Mouse (Mus musculus) lung, embryonic 14.5 days (tissue): ENCODE data around the gene Htra2. TPM values are rescaled to one million over a fixed set of nuclear protein-coding genes. Genes with fewer than 3 reads are reported as not detected.

Source experiments
- ATAC-seq: fragments of 200-750 bp; cut with Nextera tagmentation; 2 replicates; pipeline ENCODE4 v1.8.0; 2017; ENCODE audit warnings: mild to moderate bottlenecking, moderate TSS enrichment, moderate library complexity; ENCODE audit not compliant: insufficient read depth
- DNase-seq: peaks from one replicate; pipeline ENCODE4 v3.0.0-alpha.2; 2015
- H3K27ac ChIP-seq: fragments of 300-500 bp; sonication (generic); 2 replicates; pipeline ENCODE4 v1.5.1; 2014; ENCODE audit warnings: low read depth, mild to moderate bottlenecking, moderate library complexity
- H3K27me3 ChIP-seq: fragments of 300-500 bp; sonication (generic); 2 replicates; pipeline ENCODE4 v1.6.1; 2014; ENCODE audit warnings: low read length, control low read depth; ENCODE audit not compliant: insufficient read depth
- H3K36me3 ChIP-seq: fragments of 300-500 bp; sonication (generic); 2 replicates; pipeline ENCODE4 v1.6.1; 2014; ENCODE audit warnings: control low read depth; ENCODE audit not compliant: insufficient read depth
- H3K4me1 ChIP-seq: fragments of 300-500 bp; sonication (generic); 2 replicates; pipeline ENCODE4 v1.6.1; 2014; ENCODE audit warnings: antibody characterized with exemption, control low read depth; ENCODE audit not compliant: insufficient read depth
- H3K4me2 ChIP-seq: fragments of 300-500 bp; sonication (generic); 2 replicates; pipeline ENCODE4 v1.6.1; 2014; ENCODE audit warnings: mild to moderate bottlenecking
- H3K4me3 ChIP-seq: fragments of 300-500 bp; sonication (generic); 2 replicates; pipeline ENCODE4 v1.5.1; 2014; ENCODE audit warnings: low read depth, low read length
- H3K9ac ChIP-seq: fragments of 300-500 bp; sonication (generic); 2 replicates; pipeline ENCODE4 v1.6.1; 2014
- H3K9me3 ChIP-seq: fragments of 300-500 bp; sonication (generic); 2 replicates; pipeline ENCODE4 v1.6.1; 2016; ENCODE audit warnings: low read depth, low read length, control low read depth
- CTCF ChIP-seq: IDR thresholded peaks from 2 replicates; pipeline ENCODE4 v1.5.1; 2016; ENCODE audit warnings: antibody characterized with exemption, low read depth
- WGBS: fragments of 180-500 bp; shearing (Covaris S2); extraction: QIAGEN DNeasy Blood & Tissue Kit; methylation state at CpG from one replicate; pipeline ENCODE4 v1.1.7; 2014; 5-methylcytosine and 5-hydroxymethylcytosine counted together
- polyA plus RNA-seq: library from polyadenylated mRNA; unstranded; fragments of >200 nt; fragmentation: Nextera tagmentation; extraction: Ambion mirVana; gene quantifications from 2 replicates; pipeline ENCODE4 v1.2.1, GENCODE M21; 2014

Htra2 gene
- polyA plus RNA-seq, 1 experiment from 2014 or later = 44.0 TPM

GRCm38 (mm10) chr6:83054074-83054851 is 810 bp downstream of the Htra2 start, which contains the start of gene Aup1:
TSS of gene Aup1 (plus strand) at chr6:83054521.
- H3K27ac ChIP-seq = peak within 1 kb of the TSS; percentile 88
- H3K4me2 ChIP-seq = peak within 1 kb of the TSS; percentile 95
- H3K27me3 ChIP-seq = no peaks in the 10 kb centered on the region
- ATAC-seq (peak; percentile 98), DNase-seq (peak; percentile 99)
- H3K4me1 ChIP-seq = peaks cover 5% of the 10 kb centered on the region; the same call in 1 of the 2 replicates
- H3K9me3 ChIP-seq = no peaks in the 10 kb centered on the region
- H3K9ac ChIP-seq = peak within 1 kb of the TSS; percentile 92
- peaks cover 51% of the 10 kb centered on the region for H3K36me3 ChIP-seq
- no peak; the same call in 1 of the 2 replicates for TF ChIP-seq CTCF
- under 1% methylated on average over 64 of the region's 64 CpGs for WGBS
- H3K4me3 ChIP-seq = peak within 1 kb of the TSS; percentile 98

GRCm38 (mm10) chr6:83053136-83053960 is 1.7 kb downstream of the Htra2 start:
- Histone ChIP-seq H3K9me3 (no peaks in the 10 kb centered on the region), H3K27me3 (no peaks in the 10 kb centered on the region), H3K36me3 (peaks cover 51% of the 10 kb centered on the region), H3K4me1 (peaks cover 5% of the 10 kb centered on the region; the same call in 1 of the 2 replicates), H3K9ac (peak overlapping the region; percentile 92), H3K27ac (peak overlapping the region; percentile 88), H3K4me3 (peak overlapping the region; percentile 98), H3K4me2 (peak overlapping the region; percentile 95)
- 1% methylated on average over 26 of the region's 26 CpGs for WGBS
- ATAC-seq (peak; percentile 4; the same call in 1 of the 2 replicates), DNase-seq (peak; percentile 66)
- TF ChIP-seq CTCF = no peak

GRCm38 (mm10) chr6:83049367-83049766 is 5.7 kb downstream of the Htra2 start:
- Histone ChIP-seq H3K27me3 (no peaks in the 10 kb centered on the region), H3K4me1 (no peaks in the 10 kb centered on the region), H3K9ac (no peak overlapping the region), H3K9me3 (no peaks in the 10 kb centered on the region), H3K36me3 (peaks cover 28% of the 10 kb centered on the region), H3K4me2 (no peak overlapping the region), H3K4me3 (no peak overlapping the region), H3K27ac (no peak overlapping the region)
- 64% methylated on average over 10 of the region's 10 CpGs for WGBS
- TF ChIP-seq CTCF = no peak
- DNase-seq (no peak), ATAC-seq (no peak)

GRCm38 (mm10) chr6:83044742-83045141 is 10.3 kb downstream of the Htra2 start:
- DNase-seq = no peak
- TF ChIP-seq CTCF = no peak
- WGBS = 69% methylated on average over 9 of the region's 9 CpGs
- Histone ChIP-seq H3K36me3 (peaks cover 9% of the 10 kb centered on the region; the same call in 1 of the 2 replicates), H3K4me3 (no peak overlapping the region), H3K9ac (no peak overlapping the region), H3K27me3 (no peaks in the 10 kb centered on the region), H3K4me1 (no peaks in the 10 kb centered on the region), H3K9me3 (no peaks in the 10 kb centered on the region), H3K27ac (no peak overlapping the region), H3K4me2 (no peak overlapping the region)
- no peak for ATAC-seq

GRCm38 (mm10) chr6:83043993-83044392 is 11.1 kb downstream of the Htra2 start:
- Histone ChIP-seq H3K4me2 (no peak overlapping the region), H3K4me1 (no peaks in the 10 kb centered on the region), H3K4me3 (no peak overlapping the region), H3K36me3 (0 out of 2 replicates have a peak, but pooled peaks cover 8% of the 10 kb centered on the region), H3K27ac (peak overlapping the region; percentile 24; the same call in 1 of the 2 replicates), H3K27me3 (no peaks in the 10 kb centered on the region), H3K9ac (no peak overlapping the region), H3K9me3 (no peaks in the 10 kb centered on the region)
- 82% methylated on average over 5 of the region's 5 CpGs for WGBS
- TF ChIP-seq CTCF = no peak
- no peak for DNase-seq
- no peak for ATAC-seq

GRCm38 (mm10) chr6:83043561-83043960 is 11.5 kb downstream of the Htra2 start:
- Histone ChIP-seq H3K9ac (no peak overlapping the region), H3K36me3 (0 out of 2 replicates have a peak, but pooled peaks cover 8% of the 10 kb centered on the region), H3K9me3 (no peaks in the 10 kb centered on the region), H3K4me3 (no peak overlapping the region), H3K27me3 (no peaks in the 10 kb centered on the region), H3K4me2 (no peak overlapping the region), H3K4me1 (no peaks in the 10 kb centered on the region), H3K27ac (peak overlapping the region; percentile 24; the same call in 1 of the 2 replicates)
- no peak for TF ChIP-seq CTCF
- no peak for DNase-seq
- 46% methylated on average over 6 of the region's 6 CpGs for WGBS
- no peak for ATAC-seq
